In genomic region chr1:152902665-152903516, GRCm38 (mm10) we compare ENCODE assay signal across 8 mouse cellular contexts. TPM values are rescaled to one million over a fixed set of nuclear protein-coding genes. Genes with fewer than 3 reads are reported as not detected.
DNase-seq lines count a peak whose midpoint lies in the region; ATAC-seq and TF ChIP-seq lines count a peak whose summit lies in the region.

No protein-coding gene starts in this region.

- H3K4me3 ChIP-seq in bone marrow macrophage, adult 2 months (ENCODE audit: insufficient read depth, low read length) = peak overlapping the region; percentile 99
- peak overlapping the region; percentile 99 for H3K4me3 ChIP-seq in embryonic fibroblast, embryonic 13.5 days (ENCODE audit: insufficient read depth, low read length)
- H3K4me3 ChIP-seq in heart, embryonic 10.5 days = peak overlapping the region; percentile 98
- peak overlapping the region; percentile 98 for H3K4me3 ChIP-seq in kidney, embryonic 15.5 days (replicated peaks)

- under 1% methylated on average over 59 of the region's 69 CpGs for WGBS in heart, embryonic 10.5 days
- WGBS in kidney, embryonic 15.5 days = under 1% methylated on average over 58 of the region's 69 CpGs

- no peaks in the 10 kb centered on the region for H3K9me3 ChIP-seq in heart, embryonic 10.5 days
- H3K9me3 ChIP-seq in kidney, embryonic 15.5 days (replicated peaks) = no peaks in the 10 kb centered on the region

- no peak for TF ChIP-seq POLR2A in bone marrow macrophage, adult 2 months (IDR thresholded peaks at IDR 0.05; ENCODE audit: borderline replicate concordance, low read depth, low read length)
- TF ChIP-seq POLR2A in embryonic fibroblast, embryonic 13.5 days (IDR thresholded peaks at IDR 0.05; ENCODE audit: low read depth, low read length) = peak; percentile 30

- H3K4me1 ChIP-seq in bone marrow macrophage, adult 2 months (ENCODE audit: control insufficient read depth, insufficient read depth, low read length) = peaks cover 7% of the 10 kb centered on the region
- H3K4me1 ChIP-seq in embryonic fibroblast, embryonic 13.5 days (ENCODE audit: control insufficient read depth, insufficient read depth, low read length) = no peaks in the 10 kb centered on the region
- H3K4me1 ChIP-seq in heart, embryonic 10.5 days = peaks cover 15% of the 10 kb centered on the region
- peaks cover 24% of the 10 kb centered on the region for H3K4me1 ChIP-seq in kidney, embryonic 15.5 days

- ATAC-seq in kidney, embryonic 15.5 days (replicated peaks; ENCODE audit: low FRiP score) = peak; percentile 90
- peak; percentile 59 for ATAC-seq in monocyte, adult 5-6 weeks (replicated peaks; ENCODE audit: insufficient number of reproducible peaks, low FRiP score, low TSS enrichment, poor library complexity, severe bottlenecking)

- no peaks in the 10 kb centered on the region for H3K27me3 ChIP-seq in heart, embryonic 10.5 days (ENCODE audit: insufficient read depth, poor library complexity, severe bottlenecking)
- H3K27me3 ChIP-seq in kidney, embryonic 15.5 days = no peaks in the 10 kb centered on the region

- no peak for TF ChIP-seq CTCF in bone marrow macrophage, adult 2 months (IDR thresholded peaks at IDR 0.05; ENCODE audit: low read depth, low read length)
- TF ChIP-seq CTCF in embryonic fibroblast, embryonic 13.5 days (IDR thresholded peaks at IDR 0.05; ENCODE audit: borderline replicate concordance, insufficient read depth, low read length) = no peak

- H3K36me3 ChIP-seq in heart, embryonic 10.5 days = 0 out of 2 replicates have a peak, but pooled peaks cover 3% of the 10 kb centered on the region
- H3K36me3 ChIP-seq in kidney, embryonic 15.5 days = no peaks in the 10 kb centered on the region

- peak overlapping the region; percentile 97 for H3K9ac ChIP-seq in kidney, embryonic 15.5 days

- peak overlapping the region; percentile 100 for H3K27ac ChIP-seq in bone marrow macrophage, adult 2 months (ENCODE audit: insufficient read depth, low read depth, low read length)
- peak overlapping the region; percentile 99 for H3K27ac ChIP-seq in embryonic fibroblast, embryonic 13.5 days (ENCODE audit: insufficient read depth, low read length)
- peak overlapping the region; percentile 99 for H3K27ac ChIP-seq in heart, embryonic 10.5 days
- H3K27ac ChIP-seq in kidney, embryonic 15.5 days = peak overlapping the region; percentile 100

- H3K4me2 ChIP-seq in kidney, embryonic 15.5 days = peak overlapping the region; percentile 99

- peak; percentile 99 for DNase-seq in A20 (ENCODE audit: low read depth, low spot score)
- peak; percentile 98 for DNase-seq in heart, embryonic 10.5 days (ENCODE audit: low spot score)
- DNase-seq in liver = peak; percentile 94
- peak; percentile 89 to 95 for DNase-seq in spleen, postnatal 4 days (ENCODE audit: low spot score in 2 of 2)

RNA-seq across cellular contexts. Expression of gene Smg7, which starts 0.4 kb away (rescaled TPM):
- polyA plus RNA-seq in bone marrow macrophage, adult 2 months (2012; ENCODE audit: insufficient read depth, insufficient read length, missing spikeins) = 29.7 and 31.9 TPM in 2 replicates
- 45.6 and 49.0 TPM in 2 replicates for polyA plus RNA-seq in embryonic fibroblast, embryonic 13.5 days (2011; ENCODE audit: insufficient read length, low read depth, missing spikeins)
- 25.9 and 30.0 TPM in 2 replicates for polyA plus RNA-seq in heart, embryonic 10.5 days (2016; fragmentation: Nextera tagmentation; extraction: Ambion mirVana)
- polyA plus RNA-seq in kidney, embryonic 15.5 days (2015; fragmentation: Nextera tagmentation; extraction: Ambion mirVana) = 31.5 and 32.8 TPM in 2 replicates
- total RNA-seq in monocyte, adult 5-6 weeks (2017) = 29.3 to 65.0 TPM (median 37.8 TPM) in 3 replicates

RNA-seq across cellular contexts. Expression of gene Nmnat2, which starts 51.9 kb away (rescaled TPM):
- polyA plus RNA-seq in bone marrow macrophage, adult 2 months (2012; ENCODE audit: insufficient read depth, insufficient read length, missing spikeins) = not detected in 2 replicates
- 26.7 and 30.4 TPM in 2 replicates for polyA plus RNA-seq in embryonic fibroblast, embryonic 13.5 days (2011; ENCODE audit: insufficient read length, low read depth, missing spikeins)
- polyA plus RNA-seq in heart, embryonic 10.5 days (2016; fragmentation: Nextera tagmentation; extraction: Ambion mirVana) = 0.28 and 1.0 TPM in 2 replicates
- polyA plus RNA-seq in kidney, embryonic 15.5 days (2015; fragmentation: Nextera tagmentation; extraction: Ambion mirVana) = 0.98 and 1.9 TPM in 2 replicates
- total RNA-seq in monocyte, adult 5-6 weeks (2017) = 0.38 to 2.0 TPM in 2 of 3 replicates, not detected in the other

Comparison
In these comparisons a context has a peak if more than half of its experiments do, and no peak if none do; other contexts are left out.
1. Peak in every context shown above with its lines: DNase-seq, ATAC-seq, H3K4me3 ChIP-seq and H3K27ac ChIP-seq.